Mouse (Mus musculus) Muller cell, postnatal 12 days (primary cell): Measurements from ENCODE around the gene Zfp146.
"Not testable (repeated sequence)": the region's sequence is repeated elsewhere in the genome, so short reads cannot be mapped to it uniquely, and the experiment has no call there.

Source experiments
- DNase-seq: peaks from one replicate; pipeline ENCODE4 v3.0.0-alpha.2; 2015; ENCODE audit errors: inconsistent ontology term

Zfp146 gene

GRCm38 (mm10) chr7:30192088-30192487 lies 22.5 kb upstream of the Zfp146 start:
- no peak for DNase-seq

- no peak for DNase-seq
Measured at GRCm38 (mm10) chr7:30189116-30189491, 19.6 kb upstream of the Zfp146 start.

DNA sequence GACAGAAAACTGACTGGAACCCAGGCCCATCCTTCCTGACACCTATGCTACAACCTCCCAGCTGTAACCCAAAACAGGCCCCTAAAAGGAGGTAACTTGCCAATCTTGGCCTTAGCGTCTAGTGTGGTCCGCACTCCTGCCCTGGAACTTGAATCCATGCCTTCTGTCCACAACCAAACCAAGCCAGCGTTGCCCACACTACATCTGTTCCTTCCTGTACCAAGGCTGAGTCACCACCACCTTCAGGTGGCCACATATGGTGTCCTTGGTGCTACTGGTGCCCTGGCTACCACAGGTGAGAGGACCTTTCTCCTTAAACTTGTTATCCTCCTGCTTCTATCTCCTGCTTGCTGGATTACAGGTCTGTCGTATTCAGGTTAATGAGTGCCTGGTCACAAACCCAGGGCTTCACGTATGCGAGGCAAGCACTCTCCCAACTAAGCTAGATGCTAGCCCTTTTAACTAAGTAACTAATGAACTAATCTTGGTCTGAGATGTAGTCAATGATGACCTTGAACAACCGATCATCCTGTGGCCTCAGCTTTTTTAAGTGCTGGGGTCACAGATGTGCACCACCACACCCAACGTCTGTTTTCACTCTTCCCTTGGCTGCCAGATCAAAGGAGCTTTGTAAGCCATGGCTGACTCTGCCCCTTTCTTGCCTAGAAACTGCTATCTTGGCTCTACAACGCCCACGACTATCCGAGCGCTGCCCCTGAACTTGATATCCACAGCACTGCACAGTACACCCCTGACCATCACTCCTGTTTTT lies 19.0 kb upstream of the Zfp146 start:
- DNase-seq = no peak

DNA sequence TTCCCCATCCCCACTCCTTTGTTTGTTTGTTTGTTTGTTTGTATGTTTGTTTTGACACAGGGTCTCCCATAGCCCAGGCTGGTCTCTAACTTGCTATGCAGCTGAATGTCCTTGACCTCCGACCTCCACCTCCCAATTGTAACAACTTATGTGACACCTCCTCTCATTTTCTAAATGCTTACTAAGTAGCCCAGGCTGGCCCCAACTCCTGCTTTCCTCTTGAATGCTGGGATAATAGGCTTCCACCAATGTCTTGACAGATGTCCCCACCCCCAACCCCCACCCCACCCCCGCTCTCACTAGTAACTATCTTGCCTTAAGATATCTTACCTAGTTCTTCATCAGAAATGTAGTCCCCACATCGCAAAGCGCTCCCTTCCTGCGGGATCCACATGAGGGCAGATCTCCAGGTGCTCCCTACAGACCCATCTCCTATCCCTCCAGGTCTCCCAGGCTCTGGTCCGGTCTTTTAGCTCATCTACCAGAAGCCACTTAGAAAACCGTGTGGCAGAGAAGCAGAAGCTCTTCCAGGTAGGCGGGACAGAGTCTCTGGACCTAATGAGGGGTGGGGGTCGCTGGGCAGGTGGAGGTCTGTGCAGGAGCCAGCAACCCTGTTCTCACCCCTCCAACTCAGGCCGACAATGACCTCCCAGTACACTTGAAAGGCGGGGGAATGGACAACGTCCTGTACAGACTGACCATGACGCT lies 15.2 kb upstream of the Zfp146 start:
- DNase-seq = no peak

DNA sequence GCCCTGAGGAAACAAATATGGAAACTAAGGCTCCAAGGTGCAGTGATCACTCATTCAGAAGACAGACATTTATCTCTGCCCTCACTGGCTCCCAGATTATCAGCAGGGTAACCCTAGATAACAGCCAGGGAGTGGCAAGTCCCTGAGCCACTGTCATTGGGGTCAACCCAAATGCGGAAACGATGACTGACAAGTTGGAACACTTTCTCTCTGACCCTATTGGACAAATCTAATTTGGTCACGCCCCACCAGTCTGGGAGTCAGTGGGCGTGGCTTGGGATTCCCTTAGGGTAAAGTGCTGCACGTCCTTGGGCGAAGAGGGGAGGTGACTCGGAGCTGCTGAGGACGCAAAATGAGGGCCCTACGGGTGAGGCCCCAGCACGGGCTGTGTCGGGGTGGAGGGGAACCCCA lies 14.3 kb upstream of the Zfp146 start, which contains the start of gene Cox7a1:
Cox7a1 (plus strand) TSS at position 266 of the 411 bp plus-strand sequence.
- DNase-seq = peak; percentile 94

- not testable (repeated sequence) for DNase-seq
Measured at GRCm38 (mm10) chr7:30183189-30183588, 13.6 kb upstream of the Zfp146 start.

DNA sequence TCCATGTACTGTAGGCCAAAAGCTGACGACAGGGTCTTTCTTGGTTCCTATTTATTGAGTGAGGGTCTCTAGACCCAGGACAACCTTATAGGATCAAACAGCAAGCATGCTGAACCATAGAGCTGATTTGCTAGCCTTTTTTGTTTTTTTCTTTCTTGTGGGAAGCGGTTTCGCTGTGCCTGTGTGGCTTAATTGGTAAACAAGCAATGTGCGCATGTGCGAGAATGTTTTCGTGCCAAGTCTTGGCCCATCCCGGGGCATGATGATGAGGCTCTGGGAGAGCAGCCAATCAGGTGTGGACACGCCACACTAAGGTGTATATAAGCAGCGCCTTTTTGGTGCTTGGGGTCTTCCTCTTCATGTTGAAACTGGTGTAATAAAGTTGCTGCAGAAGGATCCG lies 12.4 kb upstream of the Zfp146 start:
- DNase-seq = not testable (repeated sequence)

- DNase-seq = peak; percentile 27
Measured at GRCm38 (mm10) chr7:30181308-30181707, 11.8 kb upstream of the Zfp146 start.

DNA sequence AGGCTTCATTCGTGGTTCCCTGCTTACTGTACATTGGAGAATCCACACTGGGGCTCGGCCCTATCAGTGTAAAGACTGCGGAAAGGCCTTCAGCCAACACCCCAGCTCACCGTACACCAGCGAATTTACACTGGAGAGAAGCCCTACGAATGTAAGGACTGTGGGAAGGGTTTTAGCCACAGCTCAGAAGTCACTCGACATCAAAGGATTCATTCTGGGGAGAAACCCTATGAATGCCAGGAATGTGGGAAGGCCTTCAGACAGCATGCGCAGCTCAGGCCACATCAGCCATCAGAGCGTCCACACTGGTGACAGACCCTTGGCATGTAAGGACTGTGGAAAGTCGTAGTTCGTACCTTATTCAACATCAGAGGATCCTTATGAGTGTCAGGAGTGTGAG lies 8.7 kb upstream of the Zfp146 start:
- DNase-seq = no peak

DNA sequence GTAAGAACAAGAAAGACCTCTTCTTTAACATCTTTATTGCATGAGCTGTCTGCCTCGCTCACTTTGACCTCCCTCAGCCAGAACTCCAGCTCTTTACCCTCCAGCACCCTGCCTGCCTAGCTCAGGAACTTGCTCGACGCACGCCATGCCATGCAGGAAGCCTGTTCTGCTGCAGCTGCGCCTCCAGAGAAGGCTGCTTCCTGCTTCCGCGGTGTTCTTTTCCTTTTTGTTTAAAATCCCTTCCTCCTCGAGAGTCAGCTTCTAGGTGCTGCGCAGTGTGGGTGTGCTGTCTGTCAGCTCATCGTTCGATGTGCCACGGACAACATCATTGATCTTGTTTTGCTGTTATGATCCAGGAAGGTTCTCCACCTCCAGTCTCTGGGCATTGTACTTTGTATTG lies 6.9 kb upstream of the Zfp146 start:
- no peak for DNase-seq

DNA sequence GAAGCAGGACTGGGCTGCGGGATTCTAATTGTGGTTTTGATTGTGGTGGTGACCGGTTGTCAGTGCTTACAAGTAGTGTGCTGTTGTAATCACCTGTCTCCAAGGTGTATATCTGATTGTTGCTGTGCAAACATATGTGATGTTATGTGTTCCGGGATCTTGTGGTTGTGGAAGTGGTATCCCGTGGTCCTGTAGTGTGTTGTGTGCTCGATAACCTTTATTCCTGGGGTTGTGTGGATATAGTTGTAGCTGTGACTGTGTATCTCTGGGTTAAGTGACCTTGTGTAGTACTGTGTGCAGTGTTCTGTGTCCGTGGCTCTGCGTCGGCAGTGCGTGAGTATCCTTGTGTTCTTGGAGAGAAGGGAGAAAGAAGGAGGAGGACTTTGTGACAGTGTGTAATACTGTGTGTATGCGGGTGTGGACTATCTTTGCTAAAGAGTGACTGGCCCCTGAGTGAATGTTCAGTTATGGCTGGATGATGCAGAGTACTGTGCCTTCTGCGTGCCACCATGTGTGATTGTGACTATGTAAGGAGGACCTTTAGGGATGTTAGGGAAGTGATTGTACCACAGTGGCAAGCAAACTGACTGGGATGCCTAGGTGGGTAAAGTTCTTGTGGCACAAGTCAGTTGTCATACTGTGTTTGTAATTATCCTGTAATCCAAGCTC lies 867 bp upstream of the Zfp146 start:
- no peak for DNase-seq

DNA sequence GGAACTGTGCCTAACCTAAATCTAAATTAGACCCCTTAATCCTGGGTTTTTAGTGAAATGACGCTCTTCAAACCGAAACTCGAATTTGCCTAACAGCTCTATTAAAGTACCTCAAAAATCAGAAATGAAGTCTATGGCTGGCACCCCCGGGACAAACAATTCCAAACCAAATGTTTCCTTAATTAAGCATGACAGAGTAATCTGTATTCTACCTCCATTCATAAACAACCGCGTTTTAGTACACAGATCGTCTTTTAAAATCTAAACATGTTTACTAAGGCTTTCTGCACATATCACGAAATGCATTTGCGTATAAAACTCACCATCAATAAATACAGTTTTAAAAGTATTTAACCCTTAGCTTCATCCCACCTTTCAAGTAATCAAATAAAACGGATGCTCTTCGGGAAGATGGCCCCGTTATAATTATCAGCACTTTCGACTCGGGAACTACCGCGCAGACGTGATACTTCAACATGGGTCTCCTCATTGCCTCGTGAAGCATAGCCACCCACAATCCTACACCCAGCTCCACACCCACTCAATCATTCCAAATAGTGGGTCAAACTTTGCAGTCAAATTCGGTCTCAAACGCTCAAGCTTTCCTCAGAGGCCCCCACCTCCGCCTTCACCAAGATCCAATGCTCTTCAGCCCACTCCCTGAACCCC lies 502 bp downstream of the Zfp146 start:
- DNase-seq = no peak

DNA sequence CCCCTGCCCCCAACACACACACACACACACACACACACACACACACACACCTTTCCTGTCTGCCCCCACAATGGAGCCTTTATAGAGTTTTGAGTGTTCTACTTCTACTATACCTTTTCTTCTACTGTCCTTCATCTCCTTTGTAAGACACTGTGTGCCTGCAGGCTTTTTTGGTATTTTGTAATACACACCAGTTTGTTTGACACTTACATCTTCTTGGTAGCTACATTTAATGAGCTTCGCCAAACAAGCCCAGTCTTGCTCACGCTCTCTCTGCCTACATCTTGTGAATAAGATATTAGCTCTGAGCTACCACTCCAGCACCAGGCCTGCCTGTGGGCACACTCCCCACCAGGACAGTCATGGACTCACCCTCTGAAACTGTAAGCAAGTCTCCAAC lies 4.8 kb downstream of the Zfp146 start:
- no peak for DNase-seq

DNA sequence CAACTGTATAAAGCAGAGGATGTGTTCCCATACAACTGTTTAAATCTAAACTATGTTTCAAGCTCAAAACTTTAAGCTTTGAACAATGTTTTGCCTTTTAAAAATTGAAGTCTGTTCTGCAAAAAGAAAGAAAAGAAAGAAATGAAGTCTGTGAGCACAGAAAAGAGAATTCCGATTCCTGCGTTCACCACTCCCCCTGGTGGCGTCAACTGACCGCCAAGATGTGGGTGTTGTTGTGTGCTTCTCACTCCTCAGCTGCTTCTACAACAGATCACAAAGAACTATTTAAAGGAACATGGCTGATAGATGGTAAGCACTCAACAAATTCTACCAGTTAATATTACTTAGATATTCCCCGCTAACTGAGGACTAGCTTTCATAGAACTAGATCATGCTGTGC lies 6.4 kb downstream of the Zfp146 start:
- no peak for DNase-seq

- no peak for DNase-seq
Measured at GRCm38 (mm10) chr7:30155507-30155906, 14.0 kb downstream of the Zfp146 start.

GRCm38 (mm10) chr7:30154040-30154439 lies 15.5 kb downstream of the Zfp146 start:
- no peak for DNase-seq

- no peak for DNase-seq
Measured at GRCm38 (mm10) chr7:30147011-30147410, 22.5 kb downstream of the Zfp146 start.

DNA sequence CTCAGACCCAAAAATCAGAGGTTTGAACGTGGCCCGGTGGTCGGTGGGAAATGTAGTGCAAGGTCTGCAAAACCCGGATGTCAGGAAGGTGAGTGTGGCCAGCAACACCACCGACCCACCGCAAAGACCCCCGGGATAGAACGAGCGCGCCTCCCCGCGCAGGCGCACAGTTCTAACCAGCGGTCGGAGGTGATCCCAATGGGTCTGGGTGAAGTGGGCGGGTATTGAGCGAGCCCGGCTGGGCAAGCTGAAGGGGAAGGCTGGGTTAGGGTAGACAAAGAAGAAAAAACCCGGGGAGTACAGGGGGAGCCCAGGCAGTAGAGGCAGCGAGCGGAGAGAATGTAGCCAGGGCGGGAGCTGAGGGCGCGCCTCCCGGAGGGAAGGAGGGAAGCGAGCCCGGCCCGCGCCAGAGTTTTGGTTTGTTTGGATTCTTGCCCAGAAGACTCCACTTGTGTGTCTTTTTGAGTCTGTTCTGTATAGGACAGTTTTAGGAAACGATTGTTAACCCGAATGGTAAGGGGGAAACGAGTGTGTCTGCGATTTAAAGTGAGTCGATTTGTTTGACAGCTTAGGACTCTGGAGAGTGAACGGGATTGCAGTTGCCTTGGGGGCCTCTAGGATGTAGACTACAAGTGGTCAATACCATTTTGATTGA lies 25.9 kb downstream of the Zfp146 start:
- peak; percentile 82 for DNase-seq

- no peak for DNase-seq
Measured at GRCm38 (mm10) chr7:30143170-30143554, 26.4 kb downstream of the Zfp146 start.

DNA sequence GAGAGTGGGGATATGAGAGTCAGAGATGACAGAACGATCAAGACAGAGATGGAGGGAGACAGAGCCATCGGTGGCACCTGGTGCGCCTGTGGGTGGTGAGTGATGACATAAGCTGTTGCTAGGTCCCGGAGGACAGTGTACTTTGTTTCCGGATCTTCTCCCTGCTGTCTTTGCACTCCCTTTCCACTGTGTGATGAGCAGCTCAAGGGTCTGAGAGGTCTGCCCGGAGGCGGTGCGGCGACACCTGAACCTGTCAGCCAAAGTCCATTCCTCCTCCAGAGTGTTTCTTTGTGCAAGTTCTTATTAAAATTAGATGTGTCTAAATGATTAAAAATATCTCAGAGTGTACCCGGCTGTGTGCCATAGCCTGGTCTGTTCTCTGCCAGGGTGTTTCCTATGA lies 32.7 kb downstream of the Zfp146 start:
- DNase-seq = no peak

GRCm38 (mm10) chr7:30132396-30132795 lies 37.2 kb downstream of the Zfp146 start:
- DNase-seq = no peak

DNA sequence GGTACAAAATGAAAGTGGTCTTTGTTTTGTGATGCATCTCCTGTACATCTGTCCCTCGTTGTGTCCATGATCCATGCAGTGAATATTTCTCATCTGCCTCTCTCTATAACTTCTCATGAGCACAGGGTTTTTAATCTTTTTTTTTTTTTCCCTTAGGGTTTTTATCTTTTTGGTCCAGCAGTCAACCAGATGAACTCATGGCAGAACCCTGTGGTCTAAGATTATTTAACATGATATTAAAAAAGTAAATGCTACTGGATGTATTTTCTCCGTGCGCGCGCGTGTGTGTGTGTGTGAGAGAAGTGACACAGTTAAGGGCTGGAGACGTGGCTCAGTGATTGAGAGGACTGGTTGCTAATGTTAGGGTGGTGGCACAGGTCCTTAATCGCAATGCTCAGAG lies 39.6 kb downstream of the Zfp146 start:
- no peak for DNase-seq
